Mouse (Mus musculus): Measurements from ENCODE around the gene Btf3. TPM values are rescaled to one million over a fixed set of nuclear protein-coding genes. Genes with fewer than 3 reads are reported as not detected.

Btf3 gene
- polyA plus RNA-seq, 1 experiment from 2014 or later, result 773 TPM

DNA sequence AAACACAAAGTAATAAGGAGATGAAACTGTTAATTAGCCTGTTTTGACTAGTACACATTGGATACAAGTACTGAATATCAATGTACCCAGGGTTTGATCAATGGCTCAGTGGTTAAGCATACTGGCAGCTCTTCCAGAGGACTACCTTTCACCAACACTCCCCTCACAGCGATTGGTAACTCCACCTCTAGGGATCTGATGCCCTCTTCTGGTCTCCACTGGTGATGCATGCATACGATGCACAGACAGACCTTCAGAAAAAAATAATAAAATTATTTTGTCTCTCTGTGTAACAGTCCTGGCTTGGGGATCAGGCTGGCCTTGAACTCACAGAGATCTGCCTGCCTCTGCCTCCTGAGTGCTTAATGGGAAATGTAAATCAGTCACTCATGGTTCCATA, 15.3 kb upstream of the Btf3 start:
- Histone ChIP-seq H3K9ac (replicated peaks) (no peak overlapping the region), H3K9me3 (no peaks in the 10 kb centered on the region), H3K27ac (no peak overlapping the region), H3K36me3 (no peaks in the 10 kb centered on the region), H3K4me1 (replicated peaks) (peaks cover 8% of the 10 kb centered on the region; the same call in 1 of the 2 replicates), H3K4me2 (no peak overlapping the region), H3K4me3 (replicated peaks) (no peak overlapping the region), H3K27me3 (0 out of 2 replicates have a peak, but pooled peaks cover 4% of the 10 kb centered on the region)
- 50% methylated on average over 2 of the region's 2 CpGs for WGBS
- no peak for ATAC-seq (ENCODE audit: insufficient number of reproducible peaks, insufficient read depth, low FRiP score, low TSS enrichment, low read depth)

DNA sequence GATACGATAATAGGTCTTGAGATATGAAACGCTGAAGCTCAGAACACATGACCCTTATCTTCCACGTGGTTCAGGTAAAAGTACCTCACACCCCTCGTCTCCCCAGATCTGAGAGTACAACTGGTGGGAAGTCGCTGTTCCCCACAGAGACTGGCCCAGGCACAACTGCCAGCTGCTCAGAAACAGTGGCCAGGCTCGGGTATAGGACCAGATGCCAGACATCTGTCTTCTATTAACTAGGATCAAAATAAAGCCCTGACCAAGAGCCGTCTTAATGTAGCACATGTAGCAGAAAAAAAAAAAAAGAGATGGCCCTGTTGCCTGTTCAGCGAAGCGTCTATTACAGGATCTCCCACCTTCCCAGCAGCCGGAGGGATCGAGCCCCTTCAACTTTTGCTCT, 8.2 kb upstream of the Btf3 start:
- 33% methylated on average over 11 of the region's 11 CpGs for WGBS
- ATAC-seq (ENCODE audit: insufficient number of reproducible peaks, insufficient read depth, low FRiP score, low TSS enrichment, low read depth), result 0 out of 2 replicates have a peak, but pooled peaks have one; percentile 42
- H3K27ac ChIP-seq, result no peak overlapping the region

DNA sequence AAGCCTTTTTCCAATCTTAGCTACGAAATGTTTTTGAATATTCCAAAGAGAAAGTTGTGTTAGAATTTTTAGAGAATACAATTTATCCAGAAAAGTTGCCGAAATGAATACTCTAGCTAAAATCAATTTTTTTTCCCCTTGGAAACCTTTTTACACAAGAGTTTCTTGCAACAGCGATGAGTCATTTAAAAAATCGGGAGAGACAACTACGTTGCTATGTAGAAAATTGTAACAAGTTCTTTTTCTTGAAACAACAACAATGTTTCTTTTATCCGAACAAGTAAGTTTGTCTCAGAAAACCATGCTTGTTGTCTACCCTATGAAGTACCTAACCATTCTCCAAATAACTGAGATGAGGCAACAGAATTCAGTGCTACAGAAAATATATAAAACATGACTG, 1.1 kb upstream of the Btf3 start:
- no peak for ATAC-seq (ENCODE audit: insufficient number of reproducible peaks, insufficient read depth, low FRiP score, low TSS enrichment, low read depth)
- peaks cover 18% of the 10 kb centered on the region for H3K36me3 ChIP-seq
- H3K27me3 ChIP-seq, result no peaks in the 10 kb centered on the region
- H3K9ac ChIP-seq (replicated peaks), result no peak overlapping the region
- WGBS, result 92% methylated on average over 6 of the region's 6 CpGs
- H3K9me3 ChIP-seq, result no peaks in the 10 kb centered on the region
- H3K27ac ChIP-seq, result no peak overlapping the region
- H3K4me3 ChIP-seq (replicated peaks), result no peak overlapping the region
- peaks cover 14% of the 10 kb centered on the region for H3K4me1 ChIP-seq (replicated peaks)
- H3K4me2 ChIP-seq, result peak overlapping the region; percentile 76; the same call in 1 of the 2 replicates

More for the DNA sequence above, 8.2 kb upstream of the Btf3 start:
- Histone ChIP-seq H3K36me3 (no peaks in the 10 kb centered on the region), H3K4me3 (replicated peaks) (no peak overlapping the region), H3K4me1 (replicated peaks) (peaks cover 5% of the 10 kb centered on the region; the same call in 1 of the 2 replicates), H3K9me3 (no peaks in the 10 kb centered on the region), H3K9ac (replicated peaks) (no peak overlapping the region), H3K4me2 (no peak overlapping the region), H3K27me3 (no peaks in the 10 kb centered on the region)

DNA sequence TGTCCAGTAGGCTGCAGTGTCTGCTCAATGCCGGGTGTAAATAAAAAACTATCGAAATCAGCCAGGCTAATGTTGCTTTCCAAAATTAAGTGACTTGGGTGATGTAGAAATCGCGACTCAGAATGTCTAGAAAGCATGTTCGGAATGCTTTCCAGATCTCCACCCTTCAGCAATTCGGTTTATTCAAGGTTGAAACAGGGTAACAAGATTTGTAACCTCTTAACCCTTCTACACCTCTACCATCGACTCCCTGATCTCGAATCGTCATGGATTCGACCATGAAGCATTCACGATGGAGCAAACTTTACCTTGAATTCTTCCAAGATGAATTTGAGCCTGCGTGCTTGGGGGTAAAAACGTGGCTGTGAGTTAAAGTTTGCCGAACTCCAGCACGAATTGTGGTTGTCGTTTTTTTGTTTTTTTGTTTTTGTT, 456 bp upstream of the Btf3 start:
- H3K4me3 ChIP-seq (replicated peaks), result peak overlapping the region; percentile 100
- H3K9me3 ChIP-seq, result no peaks in the 10 kb centered on the region
- H3K27ac ChIP-seq, result peak overlapping the region; percentile 96
- peaks cover 25% of the 10 kb centered on the region for H3K36me3 ChIP-seq
- H3K27me3 ChIP-seq, result no peaks in the 10 kb centered on the region
- peak overlapping the region; percentile 99 for H3K9ac ChIP-seq (replicated peaks)
- 2% methylated on average over 16 of the region's 16 CpGs for WGBS
- peak overlapping the region; percentile 76 for H3K4me2 ChIP-seq
- peaks cover 14% of the 10 kb centered on the region for H3K4me1 ChIP-seq (replicated peaks)
- no peak for ATAC-seq (ENCODE audit: insufficient number of reproducible peaks, insufficient read depth, low FRiP score, low TSS enrichment, low read depth)

DNA sequence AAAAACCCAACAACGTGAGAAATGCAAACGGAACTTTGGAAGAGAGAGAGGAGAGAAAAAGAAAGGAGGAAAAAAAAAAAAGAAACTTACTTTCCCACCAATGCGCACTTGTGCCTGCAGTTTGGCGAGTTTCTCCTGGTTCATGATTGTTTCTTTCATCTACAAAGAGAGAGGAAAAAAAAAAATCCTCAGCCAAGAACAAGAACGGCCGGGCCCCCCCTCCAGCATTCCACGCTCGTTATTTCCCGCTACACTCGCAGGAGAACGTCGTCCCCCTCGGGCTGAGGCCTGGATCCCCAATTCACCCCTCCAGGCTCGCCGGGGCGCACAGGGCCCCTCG, 696 bp downstream of the Btf3 start:
- Histone ChIP-seq H3K9ac (replicated peaks) (peak overlapping the region; percentile 99), H3K4me3 (replicated peaks) (peak overlapping the region; percentile 100), H3K36me3 (peaks cover 36% of the 10 kb centered on the region), H3K4me2 (peak overlapping the region; percentile 76), H3K27me3 (no peaks in the 10 kb centered on the region), H3K4me1 (replicated peaks) (peaks cover 14% of the 10 kb centered on the region), H3K27ac (peak overlapping the region; percentile 96), H3K9me3 (no peaks in the 10 kb centered on the region)
- WGBS, result under 1% methylated on average over 17 of the region's 17 CpGs
- ATAC-seq (ENCODE audit: insufficient number of reproducible peaks, insufficient read depth, low FRiP score, low TSS enrichment, low read depth), result no peak

DNA sequence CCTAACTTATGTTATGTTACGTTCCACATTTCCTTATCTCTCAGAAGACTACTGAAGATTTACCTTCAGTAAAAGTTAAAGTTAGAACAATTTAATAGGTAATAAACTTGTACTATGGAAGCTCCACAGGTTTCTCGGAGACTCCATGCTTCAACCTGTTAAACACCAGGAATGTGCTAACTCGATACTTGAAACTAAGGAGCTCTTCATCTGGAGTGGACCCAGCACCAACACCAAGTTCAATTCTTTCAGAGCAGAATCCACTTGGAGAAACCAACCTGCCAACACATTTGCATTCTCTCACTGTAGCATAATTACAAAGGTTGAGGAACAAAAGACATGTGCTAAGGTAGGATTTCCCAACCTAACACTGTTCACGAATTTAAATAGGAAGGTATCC, 1.7 kb downstream of the Btf3 start:
- Histone ChIP-seq H3K36me3 (peaks cover 46% of the 10 kb centered on the region), H3K4me2 (peak overlapping the region; percentile 76)

DNA sequence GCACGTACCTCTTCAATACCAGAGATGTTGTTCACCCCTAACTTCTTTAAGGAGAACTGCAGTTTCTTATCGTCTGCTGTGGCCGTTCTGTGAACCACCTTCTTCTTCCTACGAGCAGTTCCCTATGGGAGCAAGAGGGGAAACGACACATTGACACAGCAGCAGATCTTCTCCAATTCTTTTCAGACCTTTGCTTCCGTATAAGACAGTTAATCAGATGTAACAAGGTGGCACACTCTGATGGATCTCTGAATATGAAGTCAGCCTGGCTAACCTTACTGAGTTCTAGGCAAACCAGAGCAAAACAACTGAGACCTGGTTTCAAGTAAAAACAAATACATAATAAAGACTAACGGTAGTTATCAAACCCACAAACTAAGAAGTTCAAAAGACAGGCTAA, 3.2 kb downstream of the Btf3 start:
- H3K27me3 ChIP-seq, result no peaks in the 10 kb centered on the region
- no peak overlapping the region for H3K4me3 ChIP-seq (replicated peaks)
- peaks cover 59% of the 10 kb centered on the region for H3K36me3 ChIP-seq
- ATAC-seq (ENCODE audit: insufficient number of reproducible peaks, insufficient read depth, low FRiP score, low TSS enrichment, low read depth), result no peak
- 83% methylated on average over 7 of the region's 7 CpGs for WGBS
- H3K27ac ChIP-seq, result no peak overlapping the region
- no peak overlapping the region for H3K4me2 ChIP-seq
- no peaks in the 10 kb centered on the region for H3K9me3 ChIP-seq
- H3K9ac ChIP-seq (replicated peaks), result no peak overlapping the region
- H3K4me1 ChIP-seq (replicated peaks), result peaks cover 14% of the 10 kb centered on the region

More for the DNA sequence above, 1.7 kb downstream of the Btf3 start:
- Histone ChIP-seq H3K9me3 (no peaks in the 10 kb centered on the region), H3K4me1 (replicated peaks) (peaks cover 14% of the 10 kb centered on the region), H3K9ac (replicated peaks) (no peak overlapping the region), H3K27me3 (no peaks in the 10 kb centered on the region), H3K27ac (no peak overlapping the region), H3K4me3 (replicated peaks) (peak overlapping the region; percentile 100)
- WGBS, result 73% methylated on average over 4 of the region's 4 CpGs
- ATAC-seq (ENCODE audit: insufficient number of reproducible peaks, insufficient read depth, low FRiP score, low TSS enrichment, low read depth), result no peak

DNA sequence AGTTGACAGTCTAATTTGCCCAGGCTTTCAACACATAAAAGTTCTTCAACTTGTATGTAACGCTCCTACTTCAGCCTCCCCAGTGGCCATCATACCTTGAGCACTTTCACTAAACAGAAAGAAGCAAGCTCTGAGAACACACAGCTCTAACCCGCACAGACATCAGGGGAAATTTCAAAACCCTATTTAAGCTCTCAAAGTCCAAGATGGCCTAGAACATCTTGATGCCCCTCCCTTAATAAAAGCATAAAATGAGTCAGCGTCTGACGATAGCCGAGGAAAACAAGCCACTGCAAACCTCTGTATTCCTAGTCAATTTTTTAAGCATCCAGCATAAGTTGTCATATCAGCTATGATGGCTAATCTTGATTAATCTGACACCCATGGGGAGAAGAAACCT, 5.2 kb downstream of the Btf3 start:
- H3K36me3 ChIP-seq, result peaks cover 71% of the 10 kb centered on the region
- no peak for ATAC-seq (ENCODE audit: insufficient number of reproducible peaks, insufficient read depth, low FRiP score, low TSS enrichment, low read depth)
- no peak overlapping the region for H3K27ac ChIP-seq
- peaks cover 12% of the 10 kb centered on the region for H3K4me1 ChIP-seq (replicated peaks)
- no peak overlapping the region for H3K9ac ChIP-seq (replicated peaks)
- no peak overlapping the region for H3K4me2 ChIP-seq
- H3K9me3 ChIP-seq, result no peaks in the 10 kb centered on the region
- no peaks in the 10 kb centered on the region for H3K27me3 ChIP-seq
- WGBS, result 95% methylated on average over 5 of the region's 5 CpGs
- H3K4me3 ChIP-seq (replicated peaks), result no peak overlapping the region

DNA sequence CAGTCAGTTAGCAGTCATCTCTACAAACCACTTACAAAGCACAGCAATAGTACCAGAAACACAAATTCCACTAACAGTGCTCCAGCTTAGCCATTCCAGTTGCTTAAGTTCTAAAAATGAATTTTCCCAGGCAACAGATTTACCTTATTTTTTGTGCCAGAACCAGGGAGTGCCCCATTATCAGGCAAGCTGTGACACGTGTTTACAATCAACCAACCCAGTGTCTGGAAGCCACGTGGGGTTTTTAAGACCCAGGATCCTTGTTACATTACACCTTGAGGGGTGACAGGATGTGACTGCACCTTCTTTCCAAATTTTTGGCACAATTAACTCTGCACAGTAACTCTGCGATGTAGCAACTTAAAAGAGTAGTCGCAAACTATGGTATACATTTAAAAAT, 8.1 kb downstream of the Btf3 start:
- no peaks in the 10 kb centered on the region for H3K27me3 ChIP-seq
- no peak for ATAC-seq (ENCODE audit: insufficient number of reproducible peaks, insufficient read depth, low FRiP score, low TSS enrichment, low read depth)
- H3K4me1 ChIP-seq (replicated peaks), result no peaks in the 10 kb centered on the region
- H3K9ac ChIP-seq (replicated peaks), result no peak overlapping the region
- H3K4me3 ChIP-seq (replicated peaks), result no peak overlapping the region
- no peaks in the 10 kb centered on the region for H3K9me3 ChIP-seq
- H3K27ac ChIP-seq, result no peak overlapping the region
- no peak overlapping the region for H3K4me2 ChIP-seq
- H3K36me3 ChIP-seq, result peaks cover 61% of the 10 kb centered on the region
- WGBS, result 41% methylated on average over 4 of the region's 4 CpGs

DNA sequence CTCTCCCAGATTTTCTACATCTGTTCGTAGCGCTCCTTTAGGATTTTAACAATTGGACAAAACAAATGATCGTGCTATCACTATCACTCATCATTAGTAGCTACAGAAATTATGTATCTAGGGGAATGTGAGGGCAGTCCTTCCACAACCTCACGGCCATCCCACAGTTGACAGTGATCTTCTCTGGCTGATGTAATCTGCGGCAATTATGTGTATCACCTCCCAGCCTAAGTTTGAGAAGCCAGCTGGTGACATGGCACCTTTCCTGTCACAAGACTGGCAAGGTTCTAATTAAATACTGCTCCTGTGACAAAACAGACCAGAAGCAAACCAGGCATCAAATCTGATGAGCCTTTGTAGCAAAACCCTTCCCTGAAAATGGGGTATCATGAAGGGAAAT, 8.8 kb downstream of the Btf3 start:
- H3K27ac ChIP-seq, result no peak overlapping the region
- H3K36me3 ChIP-seq, result peaks cover 54% of the 10 kb centered on the region
- H3K27me3 ChIP-seq, result no peaks in the 10 kb centered on the region
- no peak overlapping the region for H3K4me3 ChIP-seq (replicated peaks)
- 91% methylated on average over 5 of the region's 5 CpGs for WGBS
- no peak overlapping the region for H3K4me2 ChIP-seq
- ATAC-seq (ENCODE audit: insufficient number of reproducible peaks, insufficient read depth, low FRiP score, low TSS enrichment, low read depth), result no peak
- no peak overlapping the region for H3K9ac ChIP-seq (replicated peaks)
- H3K9me3 ChIP-seq, result no peaks in the 10 kb centered on the region
- no peaks in the 10 kb centered on the region for H3K4me1 ChIP-seq (replicated peaks)

DNA sequence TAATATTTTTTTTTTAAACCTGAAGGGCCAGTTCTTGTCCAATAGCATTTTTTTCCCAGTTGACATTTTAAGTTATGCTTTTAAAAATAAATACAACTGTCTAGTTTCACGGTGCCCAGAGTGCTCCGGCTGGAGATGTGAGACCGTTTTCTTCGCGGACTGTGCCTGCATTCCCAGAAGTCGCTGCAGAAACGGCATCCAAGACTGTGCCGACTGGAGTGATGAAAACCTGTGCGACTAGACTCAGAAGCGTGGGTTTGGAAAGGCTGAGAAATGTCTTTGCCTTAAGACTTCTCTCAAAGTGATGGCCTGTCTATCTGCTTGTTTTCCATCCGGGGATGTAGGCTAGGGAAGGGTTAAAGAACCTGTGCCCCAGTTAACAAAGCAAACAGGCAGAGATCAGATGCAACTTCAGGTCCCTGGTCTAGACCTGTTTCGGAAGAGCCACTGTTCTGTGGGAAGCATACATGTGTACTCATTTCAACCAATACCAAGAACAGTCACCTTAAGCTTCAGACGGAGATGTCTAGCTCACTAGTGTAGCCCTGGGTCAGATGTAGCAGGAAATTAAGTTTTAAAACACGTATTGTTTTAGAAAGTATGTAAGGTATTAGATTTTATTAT, 9.8 kb downstream of the Btf3 start:
- 56% methylated on average over 14 of the region's 14 CpGs for WGBS
- Histone ChIP-seq H3K27ac (no peak overlapping the region), H3K36me3 (peaks cover 43% of the 10 kb centered on the region), H3K4me1 (replicated peaks) (no peaks in the 10 kb centered on the region), H3K27me3 (no peaks in the 10 kb centered on the region), H3K4me3 (replicated peaks) (no peak overlapping the region), H3K4me2 (no peak overlapping the region), H3K9me3 (no peaks in the 10 kb centered on the region), H3K9ac (replicated peaks) (no peak overlapping the region)
- ATAC-seq (ENCODE audit: insufficient number of reproducible peaks, insufficient read depth, low FRiP score, low TSS enrichment, low read depth), result no peak

DNA sequence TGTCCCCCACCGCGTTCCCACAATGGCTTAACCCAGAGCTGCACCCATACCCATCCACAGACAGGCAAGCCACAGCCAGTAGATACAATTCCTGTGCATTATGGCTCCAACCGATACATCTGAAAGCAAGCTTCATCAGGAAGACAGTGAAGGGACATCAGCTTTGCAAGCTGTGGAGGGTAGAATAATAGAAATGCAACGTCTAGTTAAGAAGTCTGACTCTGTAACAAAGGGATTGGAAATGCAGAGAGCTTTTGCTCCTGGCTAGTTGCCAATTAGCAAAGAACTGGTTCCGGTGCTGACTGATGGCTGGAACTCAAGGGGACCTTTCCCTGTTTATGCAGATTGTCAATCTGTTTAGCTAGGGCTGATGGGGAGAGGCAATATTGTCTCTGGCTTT, 10.4 kb downstream of the Btf3 start:
- no peaks in the 10 kb centered on the region for H3K9me3 ChIP-seq
- ATAC-seq (ENCODE audit: insufficient number of reproducible peaks, insufficient read depth, low FRiP score, low TSS enrichment, low read depth), result no peak
- H3K9ac ChIP-seq (replicated peaks), result no peak overlapping the region
- no peaks in the 10 kb centered on the region for H3K27me3 ChIP-seq
- no peak overlapping the region for H3K4me3 ChIP-seq (replicated peaks)
- H3K4me1 ChIP-seq (replicated peaks), result no peaks in the 10 kb centered on the region
- H3K27ac ChIP-seq, result no peak overlapping the region
- H3K4me2 ChIP-seq, result no peak overlapping the region
- peaks cover 38% of the 10 kb centered on the region for H3K36me3 ChIP-seq
- 56% methylated on average over 5 of the region's 5 CpGs for WGBS
